Comparison of ENCODE assay signal across 8 mouse cellular contexts in genomic region chr4:132463430-132464254, GRCm38 (mm10). TPM values are rescaled to one million over a fixed set of nuclear protein-coding genes. Genes with fewer than 3 reads are reported as not detected.
DNase-seq lines count a peak whose midpoint lies in the region; ATAC-seq and TF ChIP-seq lines count a peak whose summit lies in the region.

Gene Med18, minus strand, starts transcription at chr4:132463921.

- peaks cover 12% of the 10 kb centered on the region for H3K36me3 ChIP-seq in heart, embryonic 11.5 days (ENCODE audit: control insufficient read depth, insufficient read depth, low read length)
- peaks cover 18% of the 10 kb centered on the region for H3K36me3 ChIP-seq in kidney, embryonic 16.5 days (ENCODE audit: insufficient read depth, low read length)
- H3K36me3 ChIP-seq in liver, adult 2 months (ENCODE audit: control insufficient read depth, insufficient read depth, low read length), result peaks cover 10% of the 10 kb centered on the region
- H3K36me3 ChIP-seq in myocyte (ENCODE audit: control insufficient read depth, insufficient read depth), result peaks cover 5% of the 10 kb centered on the region
- peaks cover 11% of the 10 kb centered on the region for H3K36me3 ChIP-seq in splenic B cell, adult 2 months (ENCODE audit: control insufficient read depth, insufficient read depth, low read length, poor library complexity, severe bottlenecking)

- peak within 1 kb of the TSS; percentile 94 for H3K4me2 ChIP-seq in heart, embryonic 11.5 days
- peak within 1 kb of the TSS; percentile 82 for H3K4me2 ChIP-seq in kidney, embryonic 16.5 days (replicated peaks; ENCODE audit: low read depth, low read length)
- H3K4me2 ChIP-seq in myocyte (ENCODE audit: low read depth), result peak within 1 kb of the TSS; percentile 97

- TF ChIP-seq POLR2A in liver, adult 2 months (IDR thresholded peaks at IDR 0.05; ENCODE audit: extremely low read depth, insufficient read depth, low read length), result peak; percentile 22; the same call in 1 of the 2 replicates
- peak; percentile 55 for TF ChIP-seq POLR2A in myocyte (IDR thresholded peaks at IDR 0.05; ENCODE audit: insufficient read length, low read depth)

- H3K79me2 ChIP-seq in liver, adult 2 months (ENCODE audit: control insufficient read depth, insufficient read depth, low read length), result peaks cover 4% of the 10 kb centered on the region; the same call in 1 of the 2 replicates
- peaks cover 41% of the 10 kb centered on the region for H3K79me2 ChIP-seq in myocyte (ENCODE audit: control insufficient read depth, insufficient read depth)

- peak; percentile 93 for ATAC-seq in erythroblast, adult 5-6 weeks (replicated peaks; ENCODE audit: low FRiP score, poor library complexity, severe bottlenecking)
- ATAC-seq in heart, embryonic 11.5 days (replicated peaks; ENCODE audit: insufficient number of reproducible peaks, low FRiP score, low TSS enrichment), result peak; percentile 85
- peak; percentile 94 for ATAC-seq in kidney, embryonic 16.5 days (ENCODE audit: low FRiP score, low TSS enrichment)

- peak; percentile 35 for TF ChIP-seq CTCF in liver, adult 2 months (IDR thresholded peaks at IDR 0.05; ENCODE audit: low read depth, low read length)

- under 1% methylated on average over 44 of the region's 44 CpGs for WGBS in heart, embryonic 11.5 days (ENCODE audit: insufficient replicate concordance)
- WGBS in kidney, embryonic 16.5 days, result under 1% methylated on average over 44 of the region's 44 CpGs
- WGBS in liver, adult 2 months, result under 1% methylated on average over 44 of the region's 44 CpGs

- no peaks in the 10 kb centered on the region for H3K9me3 ChIP-seq in heart, embryonic 11.5 days (replicated peaks; ENCODE audit: control insufficient read depth, low read length)
- no peaks in the 10 kb centered on the region for H3K9me3 ChIP-seq in kidney, embryonic 16.5 days (ENCODE audit: low read length)

- peak within 1 kb of the TSS; percentile 84 for H3K4me3 ChIP-seq in heart, embryonic 11.5 days (ENCODE audit: low read depth, low read length)
- peak within 1 kb of the TSS; percentile 67 for H3K4me3 ChIP-seq in kidney, embryonic 16.5 days (ENCODE audit: low read length)
- H3K4me3 ChIP-seq in liver, adult 2 months (ENCODE audit: insufficient read depth, low read depth, low read length), result peak within 1 kb of the TSS; percentile 67
- peak within 1 kb of the TSS; percentile 96 for H3K4me3 ChIP-seq in myocyte

- H3K4me1 ChIP-seq in heart, embryonic 11.5 days (ENCODE audit: control insufficient read depth, insufficient read depth, low read length), result peaks cover 8% of the 10 kb centered on the region
- peaks cover 22% of the 10 kb centered on the region for H3K4me1 ChIP-seq in kidney, embryonic 16.5 days (ENCODE audit: insufficient read depth, low read length)
- peaks cover 5% of the 10 kb centered on the region for H3K4me1 ChIP-seq in liver, adult 2 months (ENCODE audit: control insufficient read depth, insufficient read depth, low read length)

- peak within 1 kb of the TSS; percentile 1 for H3ac ChIP-seq in myocyte (ENCODE audit: control insufficient read depth, insufficient read length)

- H3K9ac ChIP-seq in heart, embryonic 11.5 days (ENCODE audit: low read depth, low read length), result peak within 1 kb of the TSS; percentile 86
- H3K9ac ChIP-seq in kidney, embryonic 16.5 days (replicated peaks; ENCODE audit: low read length), result peak within 1 kb of the TSS; percentile 82
- H3K9ac ChIP-seq in liver, adult 2 months (ENCODE audit: low read depth, low read length), result peak within 1 kb of the TSS; percentile 59

- H3K27ac ChIP-seq in heart, embryonic 11.5 days (ENCODE audit: low read depth, low read length), result peak within 1 kb of the TSS; percentile 36; the same call in 1 of the 2 replicates
- H3K27ac ChIP-seq in kidney, embryonic 16.5 days (ENCODE audit: low read length), result peak within 1 kb of the TSS; percentile 66
- peak within 1 kb of the TSS; percentile 22 for H3K27ac ChIP-seq in liver, adult 2 months (replicated peaks; ENCODE audit: insufficient read depth, low read depth, low read length)

- no peaks in the 10 kb centered on the region for H3K27me3 ChIP-seq in heart, embryonic 11.5 days (ENCODE audit: control insufficient read depth, insufficient read depth, low read length)
- H3K27me3 ChIP-seq in kidney, embryonic 16.5 days (ENCODE audit: insufficient read depth, low read length), result no peaks in the 10 kb centered on the region
- no peaks in the 10 kb centered on the region for H3K27me3 ChIP-seq in liver, adult 2 months (ENCODE audit: control insufficient read depth, insufficient read depth, low read length)
- no peaks in the 10 kb centered on the region for H3K27me3 ChIP-seq in myocyte (ENCODE audit: control insufficient read depth, insufficient read depth, insufficient read length)
- H3K27me3 ChIP-seq in splenic B cell, adult 2 months (ENCODE audit: control insufficient read depth, insufficient read depth, low read length, poor library complexity, severe bottlenecking), result no peaks in the 10 kb centered on the region; the same call in 1 of the 2 replicates

- peak; percentile 91 for DNase-seq in B cell, adult 2 months
- peak; percentile 98 for DNase-seq in brain, adult 2 months (ENCODE audit: low read depth, low spot score)
- peak; percentile 82 for DNase-seq in liver, adult 2 months (ENCODE audit: extremely low read depth, low read depth, low spot score)
- peak; percentile 93 for DNase-seq in splenic B cell, adult 2 months (ENCODE audit: low read depth, low spot score)

TF ChIP-seq in myocyte, 11 proteins besides CTCF, POLR2A, EP300 and RAD21:
- TF ChIP-seq TCF3 (IDR thresholded peaks at IDR 0.05; ENCODE audit: insufficient read length, low read depth), result no peak
- peak; percentile 80 for TF ChIP-seq E2F4 (IDR thresholded peaks at IDR 0.05; ENCODE audit: insufficient read depth)
- TF ChIP-seq USF1 (IDR thresholded peaks at IDR 0.05; ENCODE audit: low read depth), result no peak
- no peak for TF ChIP-seq SRF (IDR thresholded peaks at IDR 0.05; ENCODE audit: control insufficient read depth, insufficient read length, low read depth)
- TF ChIP-seq MYOG (IDR thresholded peaks at IDR 0.05; ENCODE audit: control insufficient read depth in 1 of 3, insufficient read depth in 1 of 3, insufficient read length in 2 of 3, low read depth in 2 of 3), result no peak
- no peak for TF ChIP-seq MYOD1 (IDR thresholded peaks at IDR 0.05; ENCODE audit: control insufficient read depth in 1 of 3, insufficient read length in 2 of 3, low read depth in 2 of 3)
- no peak for TF ChIP-seq TCF12 (IDR thresholded peaks at IDR 0.05; ENCODE audit: insufficient read depth, poor library complexity, severe bottlenecking)
- no peak for TF ChIP-seq CEBPB (IDR thresholded peaks at IDR 0.05; ENCODE audit: insufficient read depth, poor library complexity, severe bottlenecking)
- peak; percentile 37 for TF ChIP-seq POLR2AphosphoS2 (IDR thresholded peaks at IDR 0.05; ENCODE audit: insufficient read length, low read depth)
- TF ChIP-seq MAX (IDR thresholded peaks at IDR 0.05; ENCODE audit: low read depth), result peak; percentile 16
- no peak for TF ChIP-seq REST (IDR thresholded peaks at IDR 0.05; ENCODE audit: insufficient read depth, insufficient read length)
TF ChIP-seq in myocyte: peak in this region for 3.

RNA-seq across cellular contexts. Expression of gene Med18, which starts in this region (rescaled TPM):
- total RNA-seq in erythroblast, adult 5-6 weeks (2015; ENCODE audit: low replicate concordance), result 2.5 and 5.6 TPM in 2 replicates
- 2.8 and 4.0 TPM in 2 replicates for total RNA-seq in erythroblast, adult 5-6 weeks (2017; ENCODE audit: low replicate concordance)
- 12.4 and 17.4 TPM in 2 replicates for polyA plus RNA-seq in heart, embryonic 11.5 days (2014; fragmentation: Nextera tagmentation; extraction: Ambion mirVana)
- 21.0 and 22.2 TPM in 2 replicates for polyA plus RNA-seq in kidney, embryonic 16.5 days (2015; fragmentation: Nextera tagmentation; extraction: Ambion mirVana)
- 3.8 TPM in 2 replicates for total RNA-seq in liver, adult 2 months (2014; rRNA removed)
- polyA plus RNA-seq in liver, adult 2 months (2012; rRNA removed), result 1.0 and 1.4 TPM in 2 replicates
- polyA plus RNA-seq in myocyte (2012; fragmentation: generic; extraction: Trizol), result 5.3 TPM

Comparison
In these comparisons a context has a peak if more than half of its experiments do, and no peak if none do; other contexts are left out.
1. Peak in every context shown above with its lines: DNase-seq, ATAC-seq, H3K4me3 ChIP-seq and H3K27ac ChIP-seq.